In genomic region chr5:144688371-144688770, GRCm38 (mm10) we compare ENCODE assay signal across 17 mouse cellular contexts.
DNase-seq lines count a peak whose midpoint lies in the region; ATAC-seq lines count a peak whose summit lies in the region.
"Had no signal": no experiment of that assay in that cellular context is flagged by ENCODE, and none has a peak within 500 bp of the region (broad histone marks: within the 10 kb centered on the region; RNA-seq: fewer than 3 reads in every experiment).

No protein-coding gene starts in this region.

- H3K4me2 ChIP-seq in heart, embryonic 16.5 days (ENCODE audit: low read depth, low read length) = no peak overlapping the region
- no peak overlapping the region for H3K4me2 ChIP-seq in heart, embryonic 12.5 days
- H3K4me2 ChIP-seq in kidney, embryonic 16.5 days (replicated peaks; ENCODE audit: low read depth, low read length) = no peak overlapping the region
- H3K4me2 ChIP-seq: heart, embryonic 13.5 days; liver, embryonic 11.5 days; lung, embryonic 15.5 days had no signal

- H3K27ac ChIP-seq in heart, embryonic 16.5 days (ENCODE audit: low read length) = no peak overlapping the region
- H3K27ac ChIP-seq in heart, embryonic 12.5 days (ENCODE audit: poor library complexity, severe bottlenecking) = no peak overlapping the region
- H3K27ac ChIP-seq in kidney, embryonic 16.5 days (ENCODE audit: low read length) = no peak overlapping the region
- H3K27ac ChIP-seq: heart, embryonic 13.5 days; lung, embryonic 15.5 days had no signal

- H3K36me3 ChIP-seq in heart, embryonic 16.5 days (ENCODE audit: control insufficient read depth, insufficient read depth) = no peaks in the 10 kb centered on the region
- no peaks in the 10 kb centered on the region for H3K36me3 ChIP-seq in heart, embryonic 12.5 days
- no peaks in the 10 kb centered on the region for H3K36me3 ChIP-seq in kidney, embryonic 16.5 days (ENCODE audit: insufficient read depth, low read length)
- H3K36me3 ChIP-seq: G1E; heart, embryonic 13.5 days; lung, embryonic 15.5 days had no signal

- H3K27me3 ChIP-seq in heart, embryonic 16.5 days (ENCODE audit: control insufficient read depth, insufficient read depth, low read length) = no peaks in the 10 kb centered on the region
- H3K27me3 ChIP-seq in heart, embryonic 12.5 days (replicated peaks) = no peaks in the 10 kb centered on the region
- H3K27me3 ChIP-seq in kidney, embryonic 16.5 days (ENCODE audit: insufficient read depth, low read length) = no peaks in the 10 kb centered on the region
- H3K27me3 ChIP-seq: heart, embryonic 13.5 days; lung, embryonic 15.5 days had no signal

- 0 out of 2 replicates have a peak, but pooled peaks have one; percentile 23 for ATAC-seq in heart, embryonic 16.5 days (replicated peaks; ENCODE audit: extremely low read depth, insufficient read depth, low FRiP score)
- ATAC-seq in heart, embryonic 12.5 days (ENCODE audit: insufficient number of reproducible peaks, low FRiP score) = no peak
- ATAC-seq in kidney, embryonic 16.5 days (ENCODE audit: low FRiP score, low TSS enrichment) = no peak
- ATAC-seq: CD4-positive, CD25-positive, alpha-beta regulatory T cell, adult 4 months; midbrain, embryonic 16.5 days had no signal

- peak; percentile 6 for DNase-seq in adrenal gland, postnatal 14 days
- no peak for DNase-seq in adrenal gland, adult 2 months
- peak; percentile 18 for DNase-seq in kidney, adult 9 months
- DNase-seq in lung, postnatal 10 days = peak; percentile 5
- DNase-seq in lung, adult 18-20 months = no peak
- DNase-seq: cerebellum, adult 11 months; gastrocnemius, postnatal 14 days; thymus, postnatal 36 days had no signal

- no peak overlapping the region for H3K4me3 ChIP-seq in heart, embryonic 16.5 days (ENCODE audit: low read length)
- H3K4me3 ChIP-seq in heart, embryonic 12.5 days = no peak overlapping the region
- H3K4me3 ChIP-seq in kidney, embryonic 16.5 days (ENCODE audit: low read length) = no peak overlapping the region
- H3K4me3 ChIP-seq: heart, embryonic 13.5 days; lung, embryonic 15.5 days had no signal

- 47% methylated on average over 4 of the region's 4 CpGs for WGBS in heart, embryonic 16.5 days
- WGBS in heart, embryonic 12.5 days = 71% methylated on average over 4 of the region's 4 CpGs
- 72% methylated on average over 4 of the region's 4 CpGs for WGBS in kidney, embryonic 16.5 days

- no peaks in the 10 kb centered on the region for H3K9me3 ChIP-seq in heart, embryonic 16.5 days (replicated peaks; ENCODE audit: control insufficient read depth, low read length)
- H3K9me3 ChIP-seq in heart, embryonic 12.5 days (replicated peaks) = no peaks in the 10 kb centered on the region
- no peaks in the 10 kb centered on the region for H3K9me3 ChIP-seq in kidney, embryonic 16.5 days (ENCODE audit: low read length)
- H3K9me3 ChIP-seq: heart, embryonic 13.5 days; lung, embryonic 15.5 days had no signal

- no peaks in the 10 kb centered on the region for H3K4me1 ChIP-seq in heart, embryonic 16.5 days (ENCODE audit: control insufficient read depth, insufficient read depth, low read length)
- H3K4me1 ChIP-seq in heart, embryonic 12.5 days (replicated peaks) = 0 out of 2 replicates have a peak, but pooled peaks cover 3% of the 10 kb centered on the region
- H3K4me1 ChIP-seq in kidney, embryonic 16.5 days (ENCODE audit: insufficient read depth, low read length) = no peaks in the 10 kb centered on the region
- H3K4me1 ChIP-seq: heart, embryonic 13.5 days; lung, embryonic 15.5 days had no signal

- H3K9ac ChIP-seq in heart, embryonic 16.5 days (ENCODE audit: low read length) = no peak overlapping the region
- no peak overlapping the region for H3K9ac ChIP-seq in heart, embryonic 12.5 days
- no peak overlapping the region for H3K9ac ChIP-seq in kidney, embryonic 16.5 days (replicated peaks; ENCODE audit: low read length)
- H3K9ac ChIP-seq: heart, embryonic 13.5 days; lung, embryonic 15.5 days had no signal

Comparison
In these comparisons a context has a peak if more than half of its experiments do, and no peak if none do; other contexts are left out.
1. DNase-seq: peak in adrenal gland, postnatal 14 days (single experiment), kidney, adult 9 months (single experiment) and lung, postnatal 10 days (single experiment); none in adrenal gland, adult 2 months (single experiment) and lung, adult 18-20 months (0 of 2).